ENCODE assay signal across 8 mouse cellular contexts in the genomic region with DNA sequence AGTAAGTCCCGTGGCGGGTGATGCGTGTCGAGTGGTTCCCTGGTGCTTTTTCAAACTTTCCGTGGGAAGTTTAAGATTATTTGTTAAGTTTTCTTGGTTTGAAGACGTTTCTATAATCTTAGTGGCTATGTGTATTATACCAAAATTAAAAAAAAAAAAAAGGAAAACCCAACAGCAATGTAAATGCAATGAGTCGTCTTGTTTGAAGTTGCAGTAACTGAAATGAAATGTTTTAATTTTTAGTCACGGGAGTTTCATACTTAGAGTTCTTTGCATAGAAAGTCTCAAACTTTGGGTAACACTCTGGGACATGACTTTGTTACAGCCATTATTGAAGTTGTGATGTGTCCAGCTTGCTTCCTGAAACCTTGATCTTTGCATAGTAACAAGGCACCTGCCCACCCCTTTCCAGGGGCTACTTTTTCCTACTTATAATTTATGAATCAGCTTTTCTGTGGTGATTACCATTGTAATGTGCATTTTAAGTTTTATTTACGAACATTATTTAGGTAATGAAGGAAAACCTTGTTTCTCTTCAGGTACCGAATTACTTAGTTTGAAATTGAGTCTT. TPM values are rescaled to one million over a fixed set of nuclear protein-coding genes. Genes with fewer than 3 reads are reported as not detected.
DNase-seq lines count a peak whose midpoint lies in the region; ATAC-seq and TF ChIP-seq lines count a peak whose summit lies in the region.

No protein-coding gene starts in this region.

- no peak for TF ChIP-seq POLR2A in bone marrow, adult 2 months (IDR thresholded peaks at IDR 0.05; ENCODE audit: borderline replicate concordance, control insufficient read depth, low read depth, low read length)

- ATAC-seq in kidney, embryonic 15.5 days (replicated peaks; ENCODE audit: low FRiP score): no peak
- ATAC-seq in hindbrain, embryonic 12.5 days (ENCODE audit: low FRiP score): no peak
- ATAC-seq in midbrain, embryonic 14.5 days (ENCODE audit: low FRiP score, low TSS enrichment): no peak

- H3K4me3 ChIP-seq in kidney, embryonic 15.5 days (replicated peaks): peak overlapping the region; percentile 92
- H3K4me3 ChIP-seq in bone marrow, adult 2 months (replicated peaks; ENCODE audit: control insufficient read depth, low read depth, low read length): peak overlapping the region; percentile 91
- H3K4me3 ChIP-seq in hindbrain, embryonic 12.5 days: peak overlapping the region; percentile 66
- H3K4me3 ChIP-seq in midbrain, embryonic 14.5 days (replicated peaks; ENCODE audit: low read depth, low read length): peak overlapping the region; percentile 79

- intact Hi-C loops in left cerebral cortex, postnatal 25 days (cut with DNase I): loop anchor here (2.0 to 10.0 kb wide), 2 partner anchors 85 to 169 kb away; a partner anchor contains a TSS

- H3K27me3 ChIP-seq in kidney, embryonic 15.5 days: no peaks in the 10 kb centered on the region
- H3K27me3 ChIP-seq in hindbrain, embryonic 12.5 days: no peaks in the 10 kb centered on the region
- H3K27me3 ChIP-seq in midbrain, embryonic 14.5 days (ENCODE audit: control insufficient read depth, insufficient read depth, low read length): no peaks in the 10 kb centered on the region

- peak overlapping the region; percentile 97 for H3K27ac ChIP-seq in kidney, embryonic 15.5 days
- H3K27ac ChIP-seq in bone marrow, adult 2 months (ENCODE audit: control insufficient read depth, insufficient read depth, low read depth, low read length, poor library complexity): peak overlapping the region; percentile 99
- H3K27ac ChIP-seq in hindbrain, embryonic 12.5 days: peak overlapping the region; percentile 81; the same call in 1 of the 2 replicates
- peak overlapping the region; percentile 90; the same call in 1 of the 2 replicates for H3K27ac ChIP-seq in midbrain, embryonic 14.5 days (replicated peaks; ENCODE audit: low read depth, low read length)

- DNase-seq in kidney, postnatal 14 days: no peak
- DNase-seq in midbrain, embryonic 14.5 days: no peak
- DNase-seq in left cerebral cortex, postnatal 25 days (ENCODE audit: low spot score in 2 of 2): no peak
- no peak for DNase-seq in left cerebral cortex, adult 11 months (ENCODE audit: low spot score)
- DNase-seq in layer of hippocampus, adult 9-11 months: no peak

- H3K9me3 ChIP-seq in kidney, embryonic 15.5 days (replicated peaks): no peaks in the 10 kb centered on the region
- H3K9me3 ChIP-seq in hindbrain, embryonic 12.5 days (replicated peaks): no peaks in the 10 kb centered on the region
- H3K9me3 ChIP-seq in midbrain, embryonic 14.5 days (ENCODE audit: control insufficient read depth, low read length): no peaks in the 10 kb centered on the region

- peak overlapping the region; percentile 64 for H3K4me2 ChIP-seq in kidney, embryonic 15.5 days
- peak overlapping the region; percentile 76 for H3K4me2 ChIP-seq in hindbrain, embryonic 12.5 days (replicated peaks)
- H3K4me2 ChIP-seq in midbrain, embryonic 14.5 days (ENCODE audit: low read length): peak overlapping the region; percentile 87

- no peak for TF ChIP-seq CTCF in bone marrow, adult 2 months (IDR thresholded peaks at IDR 0.05; ENCODE audit: control insufficient read depth, insufficient read depth, low read length)

- H3K9ac ChIP-seq in kidney, embryonic 15.5 days: peak overlapping the region; percentile 94
- peak overlapping the region; percentile 71 for H3K9ac ChIP-seq in hindbrain, embryonic 12.5 days
- H3K9ac ChIP-seq in midbrain, embryonic 14.5 days (replicated peaks; ENCODE audit: low read length): peak overlapping the region; percentile 70

- H3K36me3 ChIP-seq in kidney, embryonic 15.5 days: no peaks in the 10 kb centered on the region
- no peaks in the 10 kb centered on the region for H3K36me3 ChIP-seq in hindbrain, embryonic 12.5 days
- H3K36me3 ChIP-seq in midbrain, embryonic 14.5 days (ENCODE audit: control insufficient read depth, insufficient read depth, low read length): no peaks in the 10 kb centered on the region

- 15% methylated on average over 10 of the region's 10 CpGs for WGBS in kidney, embryonic 15.5 days
- WGBS in bone marrow, adult 2 months: 4% methylated on average over 10 of the region's 10 CpGs
- WGBS in hindbrain, embryonic 12.5 days: 16% methylated on average over 10 of the region's 10 CpGs
- WGBS in midbrain, embryonic 14.5 days: 18% methylated on average over 10 of the region's 10 CpGs

- peaks cover 21% of the 10 kb centered on the region for H3K4me1 ChIP-seq in kidney, embryonic 15.5 days
- peaks cover 1% of the 10 kb centered on the region; the same call in 1 of the 2 replicates for H3K4me1 ChIP-seq in bone marrow, adult 2 months (ENCODE audit: control insufficient read depth, insufficient read depth, low read length)
- peaks cover 19% of the 10 kb centered on the region for H3K4me1 ChIP-seq in hindbrain, embryonic 12.5 days
- peaks cover 16% of the 10 kb centered on the region for H3K4me1 ChIP-seq in midbrain, embryonic 14.5 days (ENCODE audit: control insufficient read depth, insufficient read depth, low read length)

RNA-seq across cellular contexts. Expression of a gene that starts 0.9 kb away (rescaled TPM):
- polyA plus RNA-seq in kidney, embryonic 15.5 days (2015; fragmentation: Nextera tagmentation; extraction: Ambion mirVana): 34.2 and 34.7 TPM in 2 replicates
- 10.0 and 18.6 TPM in 2 replicates for polyA plus RNA-seq in bone marrow, adult 2 months (2011; ENCODE audit: insufficient read depth, insufficient read length, low replicate concordance, missing spikeins)
- 38.6 and 41.7 TPM in 2 replicates for polyA plus RNA-seq in hindbrain, embryonic 12.5 days (2016; fragmentation: Nextera tagmentation; extraction: Ambion mirVana)
- polyA plus RNA-seq in midbrain, embryonic 14.5 days (2014; fragmentation: Nextera tagmentation; extraction: Ambion mirVana): 33.6 and 38.5 TPM in 2 replicates
- 10 to 100 TPM; 31.8 to 33.1 TPM for total RNA-seq in left cerebral cortex, postnatal 25 days (2021)
